Mouse (Mus musculus): ENCODE measurements around the gene Gm13889.

Gm13889 gene

GRCm38 (mm10) chr2:93957785-93958175, 779 bp upstream of the Gm13889 start:
- DNase-seq: no peak

DNA sequence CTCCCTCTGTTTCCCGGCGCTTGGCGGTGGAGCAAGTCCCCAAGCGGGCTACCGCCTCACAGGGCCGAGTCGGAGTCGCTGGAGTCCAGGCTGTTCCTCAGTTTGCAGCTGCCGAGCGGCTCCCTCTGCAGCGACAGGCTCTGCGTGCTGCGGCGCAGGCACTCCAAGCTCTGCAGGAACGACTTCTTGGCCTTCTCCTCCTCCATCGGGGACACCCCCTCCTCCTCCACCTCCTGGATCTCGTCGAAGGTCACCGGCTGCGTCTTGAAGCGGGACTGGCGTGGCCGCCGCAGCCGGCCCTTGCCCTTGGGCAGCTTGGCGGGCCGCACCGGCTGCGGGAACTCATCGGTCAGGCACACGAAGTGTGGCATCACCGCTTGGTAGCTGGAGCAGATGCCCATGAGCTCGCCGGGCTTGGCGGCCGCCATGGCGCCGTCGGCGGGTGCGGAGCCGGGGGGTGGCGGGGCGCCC, 635 bp downstream of the Gm13889 start:
- peak; percentile 78 for DNase-seq

DNA sequence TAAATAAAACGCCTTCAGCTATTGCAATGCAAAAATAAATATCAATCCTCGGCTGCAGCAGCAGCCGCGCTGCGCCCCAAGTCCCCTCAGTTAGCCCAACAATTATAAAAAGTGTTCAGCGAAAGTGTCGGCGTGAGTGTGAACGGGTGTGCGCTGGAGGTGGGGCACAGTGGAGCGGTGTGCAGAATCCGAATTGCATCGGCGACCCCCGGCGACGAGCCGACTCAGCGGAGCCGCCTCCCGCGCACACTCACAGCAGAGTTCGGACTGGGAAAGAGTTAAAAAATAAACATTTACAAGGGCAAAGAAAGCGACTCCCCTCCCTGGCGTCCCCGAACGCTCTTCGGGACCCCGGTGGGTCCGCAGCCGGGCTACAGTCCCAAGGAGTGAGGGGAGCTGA, 1.1 kb downstream of the Gm13889 start:
- DNase-seq: no peak

DNA sequence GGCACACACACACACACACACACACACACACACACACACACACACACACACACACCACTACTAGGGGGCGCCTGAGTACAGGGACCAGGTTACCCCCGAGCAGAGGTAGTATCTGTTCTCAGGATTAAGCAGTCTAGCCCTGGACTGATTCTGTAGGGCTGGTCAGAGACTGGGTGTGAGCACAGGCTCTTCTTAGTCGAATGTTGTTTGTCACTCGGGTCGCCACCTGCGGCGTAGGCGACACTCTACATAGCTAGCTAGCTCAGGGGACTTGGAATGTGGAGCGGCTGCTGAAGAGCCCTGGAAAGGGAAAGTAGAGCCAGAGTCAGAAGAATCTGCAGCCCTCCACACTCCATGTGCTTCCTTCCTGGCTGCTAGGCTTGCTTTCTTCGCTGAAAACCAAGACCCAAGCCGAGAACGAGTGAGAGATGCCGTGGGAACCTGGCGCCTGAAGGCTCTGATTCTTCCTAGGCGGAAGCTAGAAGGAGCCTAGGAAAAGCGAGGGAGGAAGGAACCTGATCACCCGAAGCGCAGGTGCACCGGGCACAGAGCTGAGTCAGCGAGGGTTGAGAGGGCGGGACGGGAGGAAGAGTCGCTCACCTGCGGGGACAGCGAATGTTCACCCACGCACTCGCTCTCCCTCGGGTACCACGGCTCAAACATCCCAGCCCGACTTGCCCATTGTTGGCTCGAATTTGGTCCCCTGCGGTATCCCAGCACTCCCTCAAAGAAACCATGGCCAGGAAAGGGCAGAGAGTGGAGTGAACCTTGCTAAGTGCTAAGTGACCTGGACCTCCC, 2.0 kb downstream of the Gm13889 start:
- DNase-seq: no peak

DNA sequence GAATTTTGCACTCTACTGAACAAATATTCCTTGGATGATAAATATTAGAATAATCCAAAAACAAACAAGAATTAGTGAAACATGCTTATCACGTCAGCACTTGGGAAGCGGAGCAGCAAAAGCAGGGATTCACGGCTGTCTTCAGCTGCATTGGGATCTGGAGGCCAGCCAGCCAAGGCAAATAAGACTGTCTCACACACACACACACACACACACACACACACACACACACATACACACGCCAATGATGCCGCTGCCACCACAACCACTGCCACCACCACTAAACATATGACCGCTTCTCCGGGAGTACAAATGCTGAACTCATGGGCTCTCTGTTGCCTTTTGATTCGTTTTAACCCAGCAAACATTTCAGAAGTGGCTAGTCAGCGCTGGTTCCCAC, 3.3 kb downstream of the Gm13889 start:
- DNase-seq: no peak

GRCm38 (mm10) chr2:93946976-93947375, 10.0 kb downstream of the Gm13889 start:
- no peak for DNase-seq

DNA sequence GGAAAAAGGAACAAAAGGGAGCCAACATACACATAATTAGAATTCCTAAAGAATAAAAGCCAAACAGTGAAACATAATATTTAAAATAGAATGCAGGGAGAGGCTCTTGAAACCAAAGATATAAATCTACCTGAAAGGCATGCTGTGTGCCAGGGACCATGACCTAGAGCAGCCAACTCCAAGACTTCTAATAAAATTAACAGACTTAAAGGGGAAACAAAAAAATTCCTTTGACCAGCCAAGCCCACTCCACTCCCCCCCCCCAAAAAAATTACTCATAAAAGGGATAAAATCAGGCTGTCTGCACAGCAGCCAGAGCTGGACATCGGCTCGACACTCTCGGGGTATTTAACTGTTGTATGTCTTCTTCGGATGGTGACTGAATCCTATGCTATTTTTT, 12.1 kb downstream of the Gm13889 start:
- DNase-seq: no peak

GRCm38 (mm10) chr2:93944099-93944498, 12.9 kb downstream of the Gm13889 start:
- no peak for DNase-seq

- no peak for DNase-seq
These were observed 15.3 kb downstream of the Gm13889 start for GRCm38 (mm10) chr2:93941670-93942069.

DNA sequence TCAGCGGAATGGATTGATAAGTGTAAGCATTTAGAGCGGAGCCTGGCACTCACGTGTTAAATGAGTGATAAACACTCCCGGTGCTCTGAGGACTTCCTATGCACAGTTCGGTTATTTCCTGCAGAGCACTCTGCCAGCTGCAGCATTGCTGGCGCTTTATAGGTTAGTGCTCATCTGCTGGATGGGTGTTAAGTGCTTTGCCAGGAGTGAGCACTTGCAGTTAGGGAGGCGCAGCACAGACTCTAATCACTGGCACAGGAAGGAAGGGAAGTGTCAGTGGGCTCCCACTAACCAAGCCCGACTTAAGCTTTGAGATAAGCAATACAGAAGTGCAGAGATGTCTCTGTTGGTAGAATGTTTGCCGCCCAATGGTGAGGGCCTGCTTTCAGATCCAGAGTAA, 18.5 kb downstream of the Gm13889 start:
- no peak for DNase-seq

DNA sequence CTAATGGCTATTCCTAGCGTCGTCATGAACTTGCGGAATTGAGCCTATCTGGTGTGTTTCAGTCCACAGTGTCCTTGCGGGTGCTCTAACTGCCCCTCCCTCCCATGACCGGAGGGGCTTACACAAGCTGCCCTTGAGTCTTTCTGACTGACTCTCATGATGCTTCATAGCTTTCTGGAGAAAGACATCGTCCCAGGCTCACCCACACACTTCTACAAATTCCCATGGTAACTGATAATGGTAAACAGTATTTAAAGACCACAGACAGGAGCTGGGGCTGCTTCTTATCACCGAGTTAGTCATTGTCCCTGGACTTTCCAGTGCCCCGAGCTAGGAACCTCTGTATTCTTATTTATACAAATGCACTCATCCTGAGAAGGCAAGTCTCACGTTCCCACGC, 28.1 kb downstream of the Gm13889 start:
- DNase-seq: no peak

DNA sequence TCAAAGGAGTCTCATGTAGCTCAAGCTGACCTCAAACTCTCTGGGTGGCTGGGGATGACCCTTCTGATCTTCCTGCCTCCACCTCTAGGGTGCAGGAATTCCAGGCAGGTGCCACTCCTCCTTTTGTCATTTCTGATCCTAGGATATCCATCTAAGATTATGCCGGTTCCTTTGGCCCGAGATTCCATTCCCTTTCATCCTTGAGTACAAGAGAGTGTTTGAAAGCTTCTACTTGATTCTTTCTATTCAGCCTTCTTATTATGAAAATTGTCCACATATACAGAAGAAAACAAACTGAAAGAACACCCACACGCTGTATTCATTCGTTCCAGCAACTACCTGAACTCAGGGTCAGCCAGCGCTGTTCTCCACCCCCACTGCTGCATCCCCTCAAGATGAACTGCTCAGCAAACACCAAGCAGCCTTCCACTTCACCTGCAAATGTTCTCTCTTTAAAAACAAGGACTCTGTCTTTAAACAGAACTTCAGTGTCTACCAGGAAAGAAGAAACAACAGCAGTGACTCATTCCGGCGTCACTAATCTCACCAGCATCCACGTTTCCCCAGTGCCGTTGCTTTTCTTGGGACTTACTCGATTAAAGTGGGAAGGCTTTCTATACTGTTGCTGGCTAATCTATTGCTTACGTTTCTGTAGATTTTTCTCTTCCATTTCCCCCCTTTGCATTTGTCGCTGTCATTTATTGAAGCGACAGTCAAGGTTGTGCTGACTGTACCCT, 29.1 kb downstream of the Gm13889 start:
- DNase-seq: peak; percentile 43

DNA sequence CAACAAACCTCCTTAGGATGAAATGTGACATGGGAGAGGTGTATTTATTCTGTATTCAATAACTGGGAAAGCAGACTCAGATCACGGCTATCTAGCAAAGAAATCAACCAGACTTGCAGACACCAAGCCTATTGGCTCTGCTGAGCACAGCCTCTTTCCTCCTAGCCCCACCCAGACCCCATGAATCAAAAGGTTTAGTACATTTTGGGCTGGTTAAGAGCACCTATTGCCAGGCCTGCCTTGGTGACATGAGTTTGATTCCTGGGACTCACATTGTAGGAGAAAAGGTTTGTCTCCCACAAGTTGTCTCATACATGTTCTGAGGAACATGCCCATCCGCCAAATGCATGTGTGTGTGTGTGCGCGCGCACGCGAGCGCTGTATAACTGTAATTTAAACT, 30.9 kb downstream of the Gm13889 start:
- DNase-seq: no peak

GRCm38 (mm10) chr2:93919093-93919492, 37.9 kb downstream of the Gm13889 start:
- no peak for DNase-seq

DNA sequence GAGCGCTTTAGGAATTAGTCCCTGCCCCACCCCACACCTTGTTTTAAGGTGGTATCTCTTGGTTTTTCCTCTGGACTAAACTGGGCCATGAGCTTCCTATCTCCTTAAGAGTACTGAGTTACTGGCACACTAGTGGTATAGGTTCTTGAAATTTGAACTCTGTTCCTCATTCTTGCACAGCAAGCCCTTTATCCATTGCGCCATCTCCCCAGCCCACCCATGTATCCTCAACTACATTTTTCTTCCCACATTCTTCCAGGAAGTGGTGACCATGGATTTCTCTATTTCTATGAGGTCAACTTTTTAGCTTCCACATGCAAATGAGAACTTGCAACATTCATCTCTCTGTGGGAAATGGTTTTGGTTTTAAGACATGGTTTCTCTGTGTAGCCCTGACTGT, 43.4 kb downstream of the Gm13889 start:
- DNase-seq: no peak

- no peak for DNase-seq
These were observed 45.1 kb downstream of the Gm13889 start for GRCm38 (mm10) chr2:93911942-93912341.

DNA sequence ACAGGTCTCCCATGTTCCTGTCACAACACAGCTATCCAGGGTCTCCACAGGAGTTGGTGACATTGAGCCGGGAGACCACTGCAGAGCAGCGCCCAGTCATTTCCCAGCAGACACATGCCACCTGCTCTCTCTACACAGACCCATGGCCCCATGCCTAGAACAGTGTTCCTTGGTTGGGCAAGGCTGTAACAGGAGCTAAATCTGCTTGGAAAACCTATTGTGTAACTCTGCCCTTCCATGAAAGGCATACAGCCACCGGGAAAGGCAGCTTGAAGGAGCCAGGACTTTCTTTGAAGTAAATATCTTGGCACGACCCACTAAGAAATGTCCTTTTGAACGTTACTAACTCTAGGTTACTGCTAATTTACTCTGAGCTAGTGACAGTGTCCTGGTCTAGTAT, 47.3 kb downstream of the Gm13889 start:
- DNase-seq: no peak

- no peak for DNase-seq
These were observed 49.3 kb downstream of the Gm13889 start for GRCm38 (mm10) chr2:93907519-93908294.

- no peak for DNase-seq
These were observed 50.7 kb downstream of the Gm13889 start for GRCm38 (mm10) chr2:93906316-93906715.

All from right cerebral cortex, postnatal 25 days (tissue).